Mouse (Mus musculus): ENCODE measurements at regions not wholly inside any gene's neighbourhood (a gene's known extent, or its start where the extent isn't known, plus 50 kb on each side); places are given as distances from the start of the nearest gene placed in this dataset.

DNA sequence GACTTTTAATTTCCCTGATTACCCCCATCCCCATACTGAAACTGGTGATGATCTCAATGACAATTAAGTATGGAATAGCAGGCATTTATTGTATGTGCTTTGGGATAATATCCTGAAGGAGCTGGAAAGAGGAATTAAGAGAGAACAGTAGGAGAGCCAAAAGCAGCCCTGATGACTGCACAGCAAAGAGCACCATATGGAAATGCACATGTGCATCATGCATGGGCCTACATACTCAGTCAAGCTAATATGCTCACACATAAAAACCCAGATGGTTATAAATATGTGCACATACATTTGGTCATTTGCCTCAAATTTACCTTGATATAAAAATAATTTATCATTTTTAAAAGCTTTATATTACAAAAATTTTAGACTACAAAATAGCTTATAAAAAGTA is 259.0 kb upstream of the Chrm3 start:
- H3K4me1 ChIP-seq (ENCODE audit: control insufficient read depth, insufficient read depth, low read length) = no peaks in the 10 kb centered on the region
- no peak overlapping the region for H3K4me3 ChIP-seq (ENCODE audit: control insufficient read depth, low read depth, low read length)
- H3K27ac ChIP-seq (ENCODE audit: control insufficient read depth, insufficient read depth, low read depth, low read length) = no peak overlapping the region
- TF ChIP-seq POLR2A (IDR thresholded peaks at IDR 0.05; ENCODE audit: control insufficient read depth, low read depth, low read length) (no peak), CTCF (IDR thresholded peaks at IDR 0.05; ENCODE audit: control insufficient read depth, insufficient read depth, insufficient replicate concordance, low read depth, low read length) (no peak)
- no peaks in the 10 kb centered on the region for H3K36me3 ChIP-seq (ENCODE audit: control insufficient read depth, insufficient read depth, low read length)
- no peaks in the 10 kb centered on the region for H3K27me3 ChIP-seq (ENCODE audit: control insufficient read depth, insufficient read depth, low read length)

DNA sequence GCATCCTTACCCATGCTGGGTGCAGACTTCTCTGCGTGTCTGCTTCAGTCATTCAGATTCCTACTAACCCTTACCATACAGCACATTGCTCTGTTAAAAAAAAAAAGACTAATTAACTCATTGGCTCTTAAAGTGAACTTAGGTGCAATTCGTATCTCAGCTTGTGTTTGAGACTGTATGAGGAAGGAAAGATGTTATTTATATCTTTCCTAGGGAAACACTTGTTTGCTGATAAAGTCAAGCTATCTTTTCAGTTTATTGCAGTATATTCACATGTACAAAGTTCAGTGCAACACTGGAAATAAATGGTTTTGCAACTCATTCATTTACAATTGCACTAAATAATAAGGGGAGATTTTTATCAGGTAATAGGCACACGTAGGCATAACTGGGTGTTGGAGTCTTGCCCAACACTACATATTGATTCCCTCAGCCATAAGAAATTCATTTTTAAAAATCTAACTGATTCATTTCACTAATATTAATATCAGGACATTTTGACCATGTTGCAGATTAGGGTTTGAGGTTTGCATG is 257.8 kb upstream of the Chrm3 start:
- H3K27me3 ChIP-seq (ENCODE audit: control insufficient read depth, insufficient read depth, low read length) = no peaks in the 10 kb centered on the region
- TF ChIP-seq POLR2A (IDR thresholded peaks at IDR 0.05; ENCODE audit: control insufficient read depth, low read depth, low read length) (no peak), CTCF (IDR thresholded peaks at IDR 0.05; ENCODE audit: control insufficient read depth, insufficient read depth, insufficient replicate concordance, low read depth, low read length) (no peak)
- no peak overlapping the region for H3K4me3 ChIP-seq (ENCODE audit: control insufficient read depth, low read depth, low read length)
- H3K4me1 ChIP-seq (ENCODE audit: control insufficient read depth, insufficient read depth, low read length) = no peaks in the 10 kb centered on the region
- H3K36me3 ChIP-seq (ENCODE audit: control insufficient read depth, insufficient read depth, low read length) = no peaks in the 10 kb centered on the region
- H3K27ac ChIP-seq (ENCODE audit: control insufficient read depth, insufficient read depth, low read depth, low read length) = no peak overlapping the region

DNA sequence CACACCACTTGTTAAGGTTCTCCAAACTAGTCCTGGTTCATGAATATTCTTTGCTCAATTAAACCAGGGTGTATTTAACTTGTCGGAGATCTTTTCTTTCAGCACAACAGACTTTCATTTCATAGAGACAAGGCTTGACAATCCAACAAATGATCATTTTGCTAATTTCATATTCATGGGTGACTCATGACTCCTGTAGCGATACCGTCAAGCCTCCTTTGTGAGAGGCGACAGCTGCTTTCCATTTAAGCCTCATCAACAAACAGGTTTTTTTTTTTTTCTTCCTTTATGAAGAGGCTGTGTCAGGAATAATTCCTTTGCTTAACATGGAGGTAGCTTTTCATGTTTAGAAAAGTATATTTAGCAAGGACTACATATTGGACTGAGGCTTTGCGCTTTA is 214.3 kb upstream of the Chrm3 start:
- H3K27ac ChIP-seq (ENCODE audit: control insufficient read depth, insufficient read depth, low read depth, low read length) = no peak overlapping the region
- no peaks in the 10 kb centered on the region for H3K36me3 ChIP-seq (ENCODE audit: control insufficient read depth, insufficient read depth, low read length)
- H3K4me1 ChIP-seq (ENCODE audit: control insufficient read depth, insufficient read depth, low read length) = no peaks in the 10 kb centered on the region
- no peaks in the 10 kb centered on the region for H3K27me3 ChIP-seq (ENCODE audit: control insufficient read depth, insufficient read depth, low read length)
- TF ChIP-seq CTCF (IDR thresholded peaks at IDR 0.05; ENCODE audit: control insufficient read depth, insufficient read depth, insufficient replicate concordance, low read depth, low read length) (no peak), POLR2A (IDR thresholded peaks at IDR 0.05; ENCODE audit: control insufficient read depth, low read depth, low read length) (no peak)
- H3K4me3 ChIP-seq (ENCODE audit: control insufficient read depth, low read depth, low read length) = no peak overlapping the region

DNA sequence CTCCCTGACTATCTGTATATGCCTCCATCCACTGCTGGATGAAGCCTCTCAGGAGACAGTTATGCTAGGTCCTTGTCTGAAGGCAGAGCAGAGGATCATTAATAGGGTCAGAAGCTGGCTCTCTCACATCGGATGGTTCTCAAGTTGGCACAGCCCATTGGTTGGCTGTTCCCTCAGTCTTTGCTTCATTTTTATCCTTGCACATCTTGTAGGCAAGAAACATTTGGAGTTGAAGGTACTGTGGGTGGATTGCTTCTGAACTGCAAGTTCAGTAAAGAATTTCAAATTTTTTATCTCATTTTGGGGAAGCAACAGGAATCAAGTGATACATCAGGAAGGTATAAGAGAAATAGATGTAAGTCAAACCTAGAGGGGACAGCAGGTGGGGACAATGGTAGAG is 206.2 kb upstream of the Chrm3 start:
- Histone ChIP-seq H3K4me1 (ENCODE audit: control insufficient read depth, insufficient read depth, low read length) (no peaks in the 10 kb centered on the region), H3K36me3 (ENCODE audit: control insufficient read depth, insufficient read depth, low read length) (no peaks in the 10 kb centered on the region), H3K4me3 (ENCODE audit: control insufficient read depth, low read depth, low read length) (no peak overlapping the region), H3K27ac (ENCODE audit: control insufficient read depth, insufficient read depth, low read depth, low read length) (no peak overlapping the region), H3K27me3 (ENCODE audit: control insufficient read depth, insufficient read depth, low read length) (no peaks in the 10 kb centered on the region)
- TF ChIP-seq POLR2A (IDR thresholded peaks at IDR 0.05; ENCODE audit: control insufficient read depth, low read depth, low read length) (no peak), CTCF (IDR thresholded peaks at IDR 0.05; ENCODE audit: control insufficient read depth, insufficient read depth, insufficient replicate concordance, low read depth, low read length) (no peak)

DNA sequence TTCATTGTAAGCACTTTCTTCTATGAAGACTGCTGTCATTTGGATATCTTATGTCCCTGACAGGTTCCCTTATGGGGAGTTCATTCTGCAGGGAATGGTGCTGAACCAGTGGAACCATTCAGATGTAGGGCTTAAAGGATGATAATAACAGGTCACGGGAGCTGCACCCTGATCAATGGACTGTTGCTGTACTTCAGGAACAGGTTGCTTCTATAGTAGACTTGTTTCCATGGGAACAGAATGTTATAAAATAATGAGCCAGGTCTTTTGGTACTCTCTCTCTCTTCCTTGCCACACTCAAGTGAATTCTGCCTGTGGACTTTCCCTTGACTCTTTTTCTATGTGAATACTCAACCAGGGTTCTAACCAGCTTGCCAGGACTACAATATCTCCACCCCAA is 196.9 kb upstream of the Chrm3 start:
- Histone ChIP-seq H3K4me3 (ENCODE audit: control insufficient read depth, low read depth, low read length) (no peak overlapping the region; the same call in 1 of the 2 replicates), H3K4me1 (ENCODE audit: control insufficient read depth, insufficient read depth, low read length) (no peaks in the 10 kb centered on the region), H3K27ac (ENCODE audit: control insufficient read depth, insufficient read depth, low read depth, low read length) (no peak overlapping the region), H3K27me3 (ENCODE audit: control insufficient read depth, insufficient read depth, low read length) (no peaks in the 10 kb centered on the region), H3K36me3 (ENCODE audit: control insufficient read depth, insufficient read depth, low read length) (no peaks in the 10 kb centered on the region)
- TF ChIP-seq CTCF (IDR thresholded peaks at IDR 0.05; ENCODE audit: control insufficient read depth, insufficient read depth, insufficient replicate concordance, low read depth, low read length) = no peak

DNA sequence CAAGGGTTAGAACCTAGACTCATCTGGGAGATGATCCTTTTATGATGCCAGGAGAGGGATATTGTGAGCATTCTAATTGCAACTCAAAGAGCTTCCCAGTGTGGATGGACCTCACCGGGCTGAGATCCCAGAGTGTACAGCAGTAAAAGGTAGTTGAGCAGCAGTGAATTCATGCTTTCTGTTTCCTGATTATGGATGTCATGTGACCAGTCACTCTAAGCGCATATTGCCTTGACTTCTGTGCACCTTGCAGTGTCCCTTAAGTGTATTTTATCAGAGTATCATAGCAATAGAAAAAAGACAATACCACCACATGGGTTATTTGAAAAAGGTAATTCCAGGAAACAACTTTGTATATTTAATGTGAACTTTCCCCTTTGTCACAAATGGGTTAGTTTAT is 193.9 kb upstream of the Chrm3 start:
- Histone ChIP-seq H3K36me3 (ENCODE audit: control insufficient read depth, insufficient read depth, low read length) (no peaks in the 10 kb centered on the region), H3K27ac (ENCODE audit: control insufficient read depth, insufficient read depth, low read depth, low read length) (no peak overlapping the region), H3K4me3 (ENCODE audit: control insufficient read depth, low read depth, low read length) (no peak overlapping the region; the same call in 1 of the 2 replicates), H3K4me1 (ENCODE audit: control insufficient read depth, insufficient read depth, low read length) (no peaks in the 10 kb centered on the region), H3K27me3 (ENCODE audit: control insufficient read depth, insufficient read depth, low read length) (no peaks in the 10 kb centered on the region)
- TF ChIP-seq CTCF (IDR thresholded peaks at IDR 0.05; ENCODE audit: control insufficient read depth, insufficient read depth, insufficient replicate concordance, low read depth, low read length) (no peak), POLR2A (IDR thresholded peaks at IDR 0.05; ENCODE audit: control insufficient read depth, low read depth, low read length) (no peak)

DNA sequence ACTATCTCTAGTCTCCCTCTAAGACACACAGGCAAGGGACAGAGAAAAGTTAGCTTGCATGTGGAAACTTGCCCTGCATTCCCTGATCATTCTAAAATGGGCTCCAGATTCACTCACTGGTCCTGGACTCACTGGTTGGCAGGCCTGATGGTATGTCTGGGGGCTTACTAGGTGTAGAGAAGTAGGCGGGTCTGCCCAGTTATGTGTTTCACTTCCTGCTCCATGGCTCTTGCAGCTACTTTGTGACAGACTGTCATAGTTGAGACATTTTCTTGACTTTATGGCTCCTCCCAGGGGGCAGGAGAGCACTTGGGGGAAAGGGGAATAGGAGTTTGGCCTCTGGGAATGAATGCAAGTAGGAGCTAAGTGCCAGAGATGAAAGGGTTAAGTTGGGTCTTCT is 182.1 kb upstream of the Chrm3 start:
- TF ChIP-seq POLR2A (IDR thresholded peaks at IDR 0.05; ENCODE audit: control insufficient read depth, low read depth, low read length) (no peak), CTCF (IDR thresholded peaks at IDR 0.05; ENCODE audit: control insufficient read depth, insufficient read depth, insufficient replicate concordance, low read depth, low read length) (no peak)
- Histone ChIP-seq H3K4me1 (ENCODE audit: control insufficient read depth, insufficient read depth, low read length) (peaks cover 4% of the 10 kb centered on the region; the same call in 1 of the 2 replicates), H3K36me3 (ENCODE audit: control insufficient read depth, insufficient read depth, low read length) (no peaks in the 10 kb centered on the region), H3K27ac (ENCODE audit: control insufficient read depth, insufficient read depth, low read depth, low read length) (no peak overlapping the region), H3K27me3 (ENCODE audit: control insufficient read depth, insufficient read depth, low read length) (no peaks in the 10 kb centered on the region), H3K4me3 (ENCODE audit: control insufficient read depth, low read depth, low read length) (no peak overlapping the region)

All from testis, adult 2 months (tissue).